Mouse (Mus musculus) forebrain, postnatal 0 days (tissue): ENCODE data around the gene Npb. TPM values are rescaled to one million over a fixed set of nuclear protein-coding genes. Genes with fewer than 3 reads are reported as not detected.
A peak's percentile ranks its signal among the peaks of the same experiment; 100 is the strongest.

Experiments used
- ATAC-seq: fragments of 200-750 bp; cut with Nextera tagmentation; 2 replicates; pipeline ENCODE4 v1.8.0; 2017; ENCODE audit warnings: mild to moderate bottlenecking, moderate library complexity
- DNase-seq: peaks from one replicate; pipeline ENCODE4 v3.0.0-alpha.2; 2015
- H3K27ac ChIP-seq: fragments of 300-500 bp; sonication (generic); 2 replicates; pipeline ENCODE4 v1.5.1; 2014; ENCODE audit warnings: low read depth, mild to moderate bottlenecking, antibody characterized with exemption, low read length, moderate library complexity, mixed read lengths
- H3K27me3 ChIP-seq: fragments of 300-500 bp; sonication (generic); 2 replicates; pipeline ENCODE4 v1.6.1; 2014; ENCODE audit warnings: mild to moderate bottlenecking, low read length, mixed read lengths; ENCODE audit not compliant: insufficient read depth
- H3K36me3 ChIP-seq: fragments of 300-500 bp; sonication (generic); 2 replicates; pipeline ENCODE4 v1.6.1; 2014; ENCODE audit warnings: mild to moderate bottlenecking, moderate library complexity; ENCODE audit not compliant: insufficient read depth
- H3K4me1 ChIP-seq: fragments of 300-500 bp; sonication (generic); 2 replicates; pipeline ENCODE4 v1.6.1; 2014; ENCODE audit warnings: antibody characterized with exemption; ENCODE audit not compliant: insufficient read depth
- H3K4me2 ChIP-seq: fragments of 300-500 bp; sonication (generic); 2 replicates; pipeline ENCODE4 v1.6.1; 2014; ENCODE audit warnings: low read depth, mild to moderate bottlenecking, moderate library complexity
- H3K4me3 ChIP-seq: fragments of 300-500 bp; sonication (generic); 2 replicates; pipeline ENCODE4 v1.5.1; 2014; ENCODE audit warnings: low read depth, low read length, mixed read lengths
- H3K9ac ChIP-seq: fragments of 300-500 bp; sonication (generic); 2 replicates; pipeline ENCODE4 v1.6.1; 2014; ENCODE audit warnings: mild to moderate bottlenecking
- H3K9me3 ChIP-seq: fragments of 300-500 bp; sonication (generic); 2 replicates; pipeline ENCODE4 v1.6.1; 2016; ENCODE audit warnings: low read length
- CTCF ChIP-seq: sonication (generic); IDR thresholded peaks from 2 replicates; pipeline ENCODE4 v1.5.1; 2016; ENCODE audit warnings: antibody characterized with exemption, control low read depth, low read depth
- WGBS: fragments of 180-500 bp; shearing (Covaris S2); extraction: QIAGEN DNeasy Blood & Tissue Kit; methylation state at CpG from one replicate; pipeline ENCODE4 v1.1.7; 2014; 5-methylcytosine and 5-hydroxymethylcytosine counted together
- polyA plus RNA-seq: library from polyadenylated mRNA; unstranded; fragments of >200 nt; fragmentation: Nextera tagmentation; extraction: Ambion mirVana; gene quantifications from 2 replicates; pipeline ENCODE4 v1.2.1, GENCODE M21; 2015
- total RNA-seq: library from RNA; depleted of rRNA; stranded (reverse); fragments of >200 nt; gene quantifications from 2 replicates; pipeline ENCODE4 v1.2.3, GENCODE M21; 2014

Npb gene
- total and polyA plus RNA-seq, 2 experiments from 2014 or later: 0.42 TPM; not detected in 1

GRCm38 (mm10) chr11:120633520-120634343 lies 25.5 kb downstream of the Npb start, which contains the start of gene Mafg:
Gene Mafg (minus strand): TSS chr11:120633600.
- peak within 1 kb of the TSS; percentile 97 for H3K4me3 ChIP-seq
- peaks cover 10% of the 10 kb centered on the region for H3K36me3 ChIP-seq
- WGBS: 12% methylated on average over 58 of the region's 58 CpGs
- peak; percentile 96 for ATAC-seq
- TF ChIP-seq CTCF: no peak
- H3K9me3 ChIP-seq: no peaks in the 10 kb centered on the region
- peaks cover 6% of the 10 kb centered on the region; the same call in 1 of the 2 replicates for H3K4me1 ChIP-seq
- H3K27ac ChIP-seq: peak within 1 kb of the TSS; percentile 83
- H3K27me3 ChIP-seq: no peaks in the 10 kb centered on the region
- H3K4me2 ChIP-seq: peak within 1 kb of the TSS; percentile 90
- peak; percentile 98 for DNase-seq
- peak within 1 kb of the TSS; percentile 85 for H3K9ac ChIP-seq

GRCm38 (mm10) chr11:120634810-120635209 lies 26.5 kb downstream of the Npb start:
- peaks cover 6% of the 10 kb centered on the region; the same call in 1 of the 2 replicates for H3K4me1 ChIP-seq
- TF ChIP-seq CTCF: no peak
- H3K36me3 ChIP-seq: no peaks in the 10 kb centered on the region
- DNase-seq (no peak), ATAC-seq (no peak)
- no peak overlapping the region for H3K9ac ChIP-seq
- 78% methylated on average over 5 of the region's 5 CpGs for WGBS
- H3K9me3 ChIP-seq: no peaks in the 10 kb centered on the region
- no peak overlapping the region for H3K4me3 ChIP-seq
- H3K4me2 ChIP-seq: no peak overlapping the region
- H3K27me3 ChIP-seq: no peaks in the 10 kb centered on the region
- no peak overlapping the region for H3K27ac ChIP-seq

- Histone ChIP-seq H3K4me2 (no peak overlapping the region), H3K4me1 (peaks cover 12% of the 10 kb centered on the region; the same call in 1 of the 2 replicates), H3K9ac (no peak overlapping the region), H3K4me3 (no peak overlapping the region), H3K27me3 (no peaks in the 10 kb centered on the region), H3K9me3 (no peaks in the 10 kb centered on the region), H3K27ac (no peak overlapping the region), H3K36me3 (no peaks in the 10 kb centered on the region)
- no peak for ATAC-seq
- DNase-seq: no peak
- whole genome bisulfite sequencing: 66% methylated on average over 9 of the region's 9 CpGs
- TF ChIP-seq CTCF: no peak
Observed at GRCm38 (mm10) chr11:120641255-120641654, 33.0 kb downstream of the Npb start.

- no peak for ATAC-seq
- Histone ChIP-seq H3K4me2 (no peak overlapping the region), H3K27me3 (no peaks in the 10 kb centered on the region), H3K27ac (no peak overlapping the region), H3K36me3 (no peaks in the 10 kb centered on the region), H3K4me1 (peaks cover 12% of the 10 kb centered on the region; the same call in 1 of the 2 replicates), H3K4me3 (no peak overlapping the region), H3K9me3 (no peaks in the 10 kb centered on the region), H3K9ac (no peak overlapping the region)
- no peak for TF ChIP-seq CTCF
- DNase-seq: no peak
- 91% methylated on average over 8 of the region's 8 CpGs for WGBS
Observed at GRCm38 (mm10) chr11:120641869-120642268, 33.6 kb downstream of the Npb start.

- TF ChIP-seq CTCF: no peak
- Histone ChIP-seq H3K27ac (no peak overlapping the region; the same call in 1 of the 2 replicates), H3K9me3 (no peaks in the 10 kb centered on the region), H3K36me3 (no peaks in the 10 kb centered on the region), H3K27me3 (no peaks in the 10 kb centered on the region), H3K4me1 (peaks cover 12% of the 10 kb centered on the region; the same call in 1 of the 2 replicates), H3K4me3 (peak overlapping the region; percentile 43), H3K9ac (peak overlapping the region; percentile 60), H3K4me2 (peak overlapping the region; percentile 68)
- WGBS: 4% methylated on average over 18 of the region's 18 CpGs
- ATAC-seq: peak; percentile 48
- DNase-seq: no peak
Observed at GRCm38 (mm10) chr11:120642939-120643600, 34.8 kb downstream of the Npb start.

GRCm38 (mm10) chr11:120643601-120643987 lies 35.3 kb downstream of the Npb start, which contains the start of gene Pycr1:
Gene Pycr1 (minus strand): TSS chr11:120643769.
- no peaks in the 10 kb centered on the region for H3K9me3 ChIP-seq
- H3K27ac ChIP-seq: no peak within 1 kb of the TSS; the same call in 1 of the 2 replicates
- H3K4me2 ChIP-seq: peak within 1 kb of the TSS; percentile 68
- WGBS: under 1% methylated on average over 15 of the region's 15 CpGs
- peaks cover 12% of the 10 kb centered on the region; the same call in 1 of the 2 replicates for H3K4me1 ChIP-seq
- H3K27me3 ChIP-seq: no peaks in the 10 kb centered on the region
- DNase-seq (peak; percentile 95), ATAC-seq (peak; percentile 100)
- TF ChIP-seq CTCF: no peak
- peak within 1 kb of the TSS; percentile 43 for H3K4me3 ChIP-seq
- no peaks in the 10 kb centered on the region for H3K36me3 ChIP-seq
- peak within 1 kb of the TSS; percentile 60 for H3K9ac ChIP-seq
